Mouse (Mus musculus): ENCODE measurements around the gene Stab2. TPM values are rescaled to one million over a fixed set of nuclear protein-coding genes. Genes with fewer than 3 reads are reported as not detected.
A peak's percentile ranks its signal among the peaks of the same experiment; 100 is the strongest.

Gene Stab2
- polyA plus RNA-seq, 1 experiment from 2014 or later, result 0.06 TPM

GRCm38 (mm10) chr10:86853433-86853832 is 154.4 kb downstream of the Stab2 start:
- Histone ChIP-seq H3K4me3 (replicated peaks; ENCODE audit: low read length) (no peak overlapping the region), H3K9ac (replicated peaks; ENCODE audit: low read depth, low read length) (no peak overlapping the region), H3K4me1 (replicated peaks; ENCODE audit: control insufficient read depth, insufficient read depth, low read length) (no peaks in the 10 kb centered on the region), H3K36me3 (ENCODE audit: control insufficient read depth, insufficient read depth) (no peaks in the 10 kb centered on the region), H3K27ac (ENCODE audit: low read length) (no peak overlapping the region), H3K4me2 (ENCODE audit: low read length) (no peak overlapping the region), H3K9me3 (ENCODE audit: control insufficient read depth, low read length) (no peaks in the 10 kb centered on the region), H3K27me3 (replicated peaks; ENCODE audit: control insufficient read depth, insufficient read depth, low read length) (no peaks in the 10 kb centered on the region)
- no peak for ATAC-seq
- WGBS, result 85% methylated on average over 3 of the region's 3 CpGs

GRCm38 (mm10) chr10:86852160-86852559 is 155.7 kb downstream of the Stab2 start:
- WGBS, result 73% methylated on average over 6 of the region's 6 CpGs

GRCm38 (mm10) chr10:86849508-86849907 is 158.3 kb downstream of the Stab2 start:
- Histone ChIP-seq H3K4me3 (replicated peaks; ENCODE audit: low read length) (no peak overlapping the region), H3K36me3 (ENCODE audit: control insufficient read depth, insufficient read depth) (no peaks in the 10 kb centered on the region), H3K9me3 (ENCODE audit: control insufficient read depth, low read length) (no peaks in the 10 kb centered on the region), H3K9ac (replicated peaks; ENCODE audit: low read depth, low read length) (no peak overlapping the region), H3K27me3 (replicated peaks; ENCODE audit: control insufficient read depth, insufficient read depth, low read length) (no peaks in the 10 kb centered on the region), H3K27ac (ENCODE audit: low read length) (no peak overlapping the region), H3K4me2 (ENCODE audit: low read length) (no peak overlapping the region), H3K4me1 (replicated peaks; ENCODE audit: control insufficient read depth, insufficient read depth, low read length) (no peaks in the 10 kb centered on the region)
- no peak for ATAC-seq
- WGBS, result 86% methylated on average over 4 of the region's 4 CpGs

More at GRCm38 (mm10) chr10:86852160-86852559, 155.7 kb downstream of the Stab2 start:
- Histone ChIP-seq H3K9me3 (ENCODE audit: control insufficient read depth, low read length) (no peaks in the 10 kb centered on the region), H3K27me3 (replicated peaks; ENCODE audit: control insufficient read depth, insufficient read depth, low read length) (no peaks in the 10 kb centered on the region), H3K9ac (replicated peaks; ENCODE audit: low read depth, low read length) (no peak overlapping the region), H3K4me2 (ENCODE audit: low read length) (no peak overlapping the region), H3K4me1 (replicated peaks; ENCODE audit: control insufficient read depth, insufficient read depth, low read length) (no peaks in the 10 kb centered on the region), H3K27ac (ENCODE audit: low read length) (no peak overlapping the region), H3K4me3 (replicated peaks; ENCODE audit: low read length) (no peak overlapping the region), H3K36me3 (ENCODE audit: control insufficient read depth, insufficient read depth) (no peaks in the 10 kb centered on the region)
- peak; percentile 40; the same call in 1 of the 2 replicates for ATAC-seq

- ATAC-seq, result no peak
- Histone ChIP-seq H3K4me3 (replicated peaks; ENCODE audit: low read length) (no peak overlapping the region), H3K27me3 (replicated peaks; ENCODE audit: control insufficient read depth, insufficient read depth, low read length) (no peaks in the 10 kb centered on the region), H3K9ac (replicated peaks; ENCODE audit: low read depth, low read length) (no peak overlapping the region), H3K4me2 (ENCODE audit: low read length) (no peak overlapping the region), H3K36me3 (ENCODE audit: control insufficient read depth, insufficient read depth) (no peaks in the 10 kb centered on the region), H3K4me1 (replicated peaks; ENCODE audit: control insufficient read depth, insufficient read depth, low read length) (no peaks in the 10 kb centered on the region), H3K9me3 (ENCODE audit: control insufficient read depth, low read length) (no peaks in the 10 kb centered on the region), H3K27ac (ENCODE audit: low read length) (no peak overlapping the region)
- WGBS, result 90% methylated on average over 4 of the region's 4 CpGs
These were observed 158.7 kb downstream of the Stab2 start for GRCm38 (mm10) chr10:86849087-86849486.

- Histone ChIP-seq H3K9ac (replicated peaks; ENCODE audit: low read depth, low read length) (no peak overlapping the region), H3K27ac (ENCODE audit: low read length) (no peak overlapping the region), H3K9me3 (ENCODE audit: control insufficient read depth, low read length) (no peaks in the 10 kb centered on the region), H3K27me3 (replicated peaks; ENCODE audit: control insufficient read depth, insufficient read depth, low read length) (no peaks in the 10 kb centered on the region), H3K36me3 (ENCODE audit: control insufficient read depth, insufficient read depth) (no peaks in the 10 kb centered on the region), H3K4me2 (ENCODE audit: low read length) (no peak overlapping the region), H3K4me1 (replicated peaks; ENCODE audit: control insufficient read depth, insufficient read depth, low read length) (peaks cover 7% of the 10 kb centered on the region; the same call in 1 of the 2 replicates), H3K4me3 (replicated peaks; ENCODE audit: low read length) (no peak overlapping the region)
- 86% methylated on average over 9 of the region's 9 CpGs for WGBS
- no peak for ATAC-seq
These were observed 160.8 kb downstream of the Stab2 start for GRCm38 (mm10) chr10:86846926-86847467.

GRCm38 (mm10) chr10:86842659-86843058 is 165.2 kb downstream of the Stab2 start:
- no peak overlapping the region for H3K4me3 ChIP-seq (replicated peaks; ENCODE audit: low read length)
- peaks cover 7% of the 10 kb centered on the region; the same call in 1 of the 2 replicates for H3K4me1 ChIP-seq (replicated peaks; ENCODE audit: control insufficient read depth, insufficient read depth, low read length)
- WGBS, result 74% methylated on average over 5 of the region's 5 CpGs
- H3K4me2 ChIP-seq (ENCODE audit: low read length), result no peak overlapping the region
- no peaks in the 10 kb centered on the region for H3K36me3 ChIP-seq (ENCODE audit: control insufficient read depth, insufficient read depth)
- no peaks in the 10 kb centered on the region for H3K27me3 ChIP-seq (replicated peaks; ENCODE audit: control insufficient read depth, insufficient read depth, low read length)
- ATAC-seq, result peak; percentile 69
- no peak overlapping the region for H3K27ac ChIP-seq (ENCODE audit: low read length)
- no peak overlapping the region for H3K9ac ChIP-seq (replicated peaks; ENCODE audit: low read depth, low read length)
- H3K9me3 ChIP-seq (ENCODE audit: control insufficient read depth, low read length), result no peaks in the 10 kb centered on the region

- H3K4me3 ChIP-seq (replicated peaks; ENCODE audit: low read length), result no peak overlapping the region
- no peaks in the 10 kb centered on the region for H3K9me3 ChIP-seq (ENCODE audit: control insufficient read depth, low read length)
- peaks cover 13% of the 10 kb centered on the region for H3K4me1 ChIP-seq (replicated peaks; ENCODE audit: control insufficient read depth, insufficient read depth, low read length)
- no peaks in the 10 kb centered on the region for H3K27me3 ChIP-seq (replicated peaks; ENCODE audit: control insufficient read depth, insufficient read depth, low read length)
- 93% methylated on average over 6 of the region's 6 CpGs for WGBS
- no peak overlapping the region for H3K9ac ChIP-seq (replicated peaks; ENCODE audit: low read depth, low read length)
- no peaks in the 10 kb centered on the region for H3K36me3 ChIP-seq (ENCODE audit: control insufficient read depth, insufficient read depth)
- H3K27ac ChIP-seq (ENCODE audit: low read length), result no peak overlapping the region
- ATAC-seq, result no peak
- H3K4me2 ChIP-seq (ENCODE audit: low read length), result no peak overlapping the region
These were observed 169.0 kb downstream of the Stab2 start for GRCm38 (mm10) chr10:86838827-86839226.

- H3K4me3 ChIP-seq (replicated peaks; ENCODE audit: low read length), result no peak overlapping the region
- WGBS, result 44% methylated on average over 4 of the region's 4 CpGs
These were observed 171.0 kb downstream of the Stab2 start for GRCm38 (mm10) chr10:86836784-86837183.

GRCm38 (mm10) chr10:86829515-86829914 is 178.3 kb downstream of the Stab2 start:
- no peak overlapping the region for H3K4me3 ChIP-seq (replicated peaks; ENCODE audit: low read length)
- H3K9me3 ChIP-seq (ENCODE audit: control insufficient read depth, low read length), result no peaks in the 10 kb centered on the region
- H3K27me3 ChIP-seq (replicated peaks; ENCODE audit: control insufficient read depth, insufficient read depth, low read length), result no peaks in the 10 kb centered on the region
- no peak overlapping the region for H3K27ac ChIP-seq (ENCODE audit: low read length)
- H3K4me1 ChIP-seq (replicated peaks; ENCODE audit: control insufficient read depth, insufficient read depth, low read length), result no peaks in the 10 kb centered on the region
- 87% methylated on average over 2 of the region's 2 CpGs for WGBS
- H3K9ac ChIP-seq (replicated peaks; ENCODE audit: low read depth, low read length), result no peak overlapping the region
- H3K4me2 ChIP-seq (ENCODE audit: low read length), result no peak overlapping the region
- no peak for ATAC-seq
- no peaks in the 10 kb centered on the region for H3K36me3 ChIP-seq (ENCODE audit: control insufficient read depth, insufficient read depth)

More at GRCm38 (mm10) chr10:86836784-86837183, 171.0 kb downstream of the Stab2 start:
- H3K27me3 ChIP-seq (replicated peaks; ENCODE audit: control insufficient read depth, insufficient read depth, low read length), result no peaks in the 10 kb centered on the region
- H3K27ac ChIP-seq (ENCODE audit: low read length), result no peak overlapping the region
- H3K4me2 ChIP-seq (ENCODE audit: low read length), result no peak overlapping the region
- H3K4me1 ChIP-seq (replicated peaks; ENCODE audit: control insufficient read depth, insufficient read depth, low read length), result peaks cover 7% of the 10 kb centered on the region
- no peak overlapping the region for H3K9ac ChIP-seq (replicated peaks; ENCODE audit: low read depth, low read length)
- ATAC-seq, result peak; percentile 80
- H3K36me3 ChIP-seq (ENCODE audit: control insufficient read depth, insufficient read depth), result no peaks in the 10 kb centered on the region
- no peaks in the 10 kb centered on the region for H3K9me3 ChIP-seq (ENCODE audit: control insufficient read depth, low read length)

Data from forebrain, embryonic 16.5 days (tissue).